Mouse (Mus musculus) kidney, adult 11 months (tissue): ENCODE measurements around the gene Gzmm.
"Not testable (repeated sequence)": the region's sequence is repeated elsewhere in the genome, so short reads cannot be mapped to it uniquely, and the experiment has no call there.

Source experiments
- DNase-seq: peaks from one replicate; pipeline ENCODE4 v3.0.0; 2022

Gzmm gene

GRCm38 (mm10) chr10:79681591-79682245 is 7.1 kb upstream of the Gzmm start, which contains the start of gene Cdc34:
Cdc34 (plus strand) TSS chr10:79682195.
- peak; percentile 100 for DNase-seq

- peak; percentile 63 for DNase-seq
These were observed 6.3 kb upstream of the Gzmm start for GRCm38 (mm10) chr10:79682551-79682915.

- DNase-seq = peak; percentile 75
These were observed 5.8 kb upstream of the Gzmm start for GRCm38 (mm10) chr10:79682916-79683582.

- peak; percentile 49 for DNase-seq
These were observed 4.8 kb upstream of the Gzmm start for GRCm38 (mm10) chr10:79683726-79684640.

GRCm38 (mm10) chr10:79684770-79685600 is 3.8 kb upstream of the Gzmm start:
- no peak for DNase-seq

- no peak for DNase-seq
These were observed 2.6 kb upstream of the Gzmm start for GRCm38 (mm10) chr10:79686219-79686618.

- DNase-seq = no peak
These were observed 2.1 kb upstream of the Gzmm start for GRCm38 (mm10) chr10:79686691-79687090.

GRCm38 (mm10) chr10:79687513-79687912 is 1.3 kb upstream of the Gzmm start:
- DNase-seq = no peak

GRCm38 (mm10) chr10:79689178-79689577 is 358 bp downstream of the Gzmm start:
- DNase-seq = no peak

GRCm38 (mm10) chr10:79691986-79692548 is 3.2 kb downstream of the Gzmm start:
- DNase-seq = no peak

- no peak for DNase-seq
These were observed 5.0 kb downstream of the Gzmm start for GRCm38 (mm10) chr10:79693580-79694378.

GRCm38 (mm10) chr10:79694379-79694655 is 5.5 kb downstream of the Gzmm start:
- no peak for DNase-seq

GRCm38 (mm10) chr10:79695231-79696128 is 6.7 kb downstream of the Gzmm start:
- peak; percentile 64 for DNase-seq

- DNase-seq = no peak
These were observed 7.4 kb downstream of the Gzmm start for GRCm38 (mm10) chr10:79696129-79696651.

GRCm38 (mm10) chr10:79697916-79698315 is 9.1 kb downstream of the Gzmm start:
- DNase-seq = no peak

- no peak for DNase-seq
These were observed 9.6 kb downstream of the Gzmm start for GRCm38 (mm10) chr10:79698459-79698858.

- DNase-seq = no peak
These were observed 11.9 kb downstream of the Gzmm start for GRCm38 (mm10) chr10:79700676-79701075.

GRCm38 (mm10) chr10:79701443-79702129 is 12.8 kb downstream of the Gzmm start:
- peak; percentile 77 for DNase-seq

GRCm38 (mm10) chr10:79702970-79703369 is 14.2 kb downstream of the Gzmm start:
- DNase-seq = not testable (repeated sequence)

- no peak for DNase-seq
These were observed 14.7 kb downstream of the Gzmm start for GRCm38 (mm10) chr10:79703541-79703940.
